Mouse (Mus musculus): ENCODE data around the gene Cog5. TPM values are rescaled to one million over a fixed set of nuclear protein-coding genes. Genes with fewer than 3 reads are reported as not detected.
A peak's percentile ranks its signal among the peaks of the same experiment; 100 is the strongest.

Cog5 gene
- polyA plus RNA-seq, 1 experiment from 2014 or later: 20.7 TPM

GRCm38 (mm10) chr12:31854039-31854438 is 199.4 kb downstream of the Cog5 start:
- no peak overlapping the region for H3K4me2 ChIP-seq (ENCODE audit: low read length)
- H3K4me1 ChIP-seq (ENCODE audit: control insufficient read depth, insufficient read depth, low read depth, low read length): no peaks in the 10 kb centered on the region; the same call in 1 of the 2 replicates
- no peak overlapping the region for H3K27ac ChIP-seq (ENCODE audit: low read depth, low read length)
- no peaks in the 10 kb centered on the region for H3K36me3 ChIP-seq (ENCODE audit: control insufficient read depth, insufficient read depth, low read length)
- WGBS: 70% methylated on average over 3 of the region's 3 CpGs
- no peak overlapping the region for H3K9ac ChIP-seq (ENCODE audit: low read depth, low read length)
- no peak for ATAC-seq
- H3K9me3 ChIP-seq (ENCODE audit: control insufficient read depth, low read length): no peaks in the 10 kb centered on the region
- no peaks in the 10 kb centered on the region for H3K27me3 ChIP-seq (replicated peaks; ENCODE audit: control insufficient read depth, insufficient read depth, low read length)
- H3K4me3 ChIP-seq (ENCODE audit: low read length): no peak overlapping the region

DNA sequence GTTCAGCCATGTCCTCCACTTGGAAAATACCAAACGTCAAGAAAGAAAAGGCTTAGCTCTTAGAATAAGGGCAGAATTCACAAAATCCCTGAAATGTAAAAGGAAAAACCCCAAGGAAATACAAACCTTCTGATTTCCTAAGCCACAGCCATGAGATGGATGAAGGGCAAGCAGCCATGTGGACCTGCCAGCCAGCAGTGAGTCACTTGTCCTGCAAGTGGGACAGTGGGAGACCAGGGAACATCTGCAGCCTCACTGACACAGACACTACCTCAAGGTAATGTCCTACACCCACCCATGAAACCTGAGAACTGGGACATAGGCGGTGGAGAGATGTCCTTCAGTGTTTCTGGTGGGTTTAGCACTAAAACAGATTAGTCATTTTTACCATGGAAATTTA is 200.1 kb downstream of the Cog5 start:
- no peak overlapping the region for H3K4me2 ChIP-seq (ENCODE audit: low read length)
- H3K4me3 ChIP-seq (ENCODE audit: low read length): no peak overlapping the region
- no peaks in the 10 kb centered on the region for H3K27me3 ChIP-seq (replicated peaks; ENCODE audit: control insufficient read depth, insufficient read depth, low read length)
- H3K27ac ChIP-seq (ENCODE audit: low read depth, low read length): no peak overlapping the region
- no peaks in the 10 kb centered on the region for H3K36me3 ChIP-seq (ENCODE audit: control insufficient read depth, insufficient read depth, low read length)
- WGBS: 87% methylated on average over 2 of the region's 2 CpGs
- no peak for ATAC-seq
- no peaks in the 10 kb centered on the region for H3K4me1 ChIP-seq (ENCODE audit: control insufficient read depth, insufficient read depth, low read depth, low read length)
- H3K9ac ChIP-seq (ENCODE audit: low read depth, low read length): no peak overlapping the region
- H3K9me3 ChIP-seq (ENCODE audit: control insufficient read depth, low read length): no peaks in the 10 kb centered on the region

DNA sequence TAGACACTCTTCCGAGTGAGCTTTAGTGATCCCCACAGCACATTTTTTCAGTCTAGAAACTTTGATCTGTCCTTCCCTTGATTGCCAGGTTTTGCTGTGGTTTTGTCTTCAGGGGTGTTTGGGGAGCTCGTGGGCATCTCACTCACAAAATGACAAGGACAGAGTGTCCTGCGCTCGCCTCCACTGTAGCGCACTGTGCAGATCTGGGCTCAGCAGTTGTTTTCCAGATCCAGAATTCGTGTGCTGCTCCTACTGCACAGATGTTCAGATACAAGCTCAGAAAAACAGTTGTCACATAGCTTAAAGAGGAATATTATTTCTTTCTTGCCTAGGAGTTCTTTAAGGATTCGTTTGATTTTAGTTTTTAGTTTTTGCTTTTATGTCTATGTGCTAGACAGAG is 203.1 kb downstream of the Cog5 start:
- no peaks in the 10 kb centered on the region for H3K4me1 ChIP-seq (ENCODE audit: control insufficient read depth, insufficient read depth, low read depth, low read length)
- H3K9me3 ChIP-seq (ENCODE audit: control insufficient read depth, low read length): no peaks in the 10 kb centered on the region
- H3K9ac ChIP-seq (ENCODE audit: low read depth, low read length): no peak overlapping the region
- H3K27ac ChIP-seq (ENCODE audit: low read depth, low read length): no peak overlapping the region
- H3K4me3 ChIP-seq (ENCODE audit: low read length): no peak overlapping the region
- no peaks in the 10 kb centered on the region for H3K27me3 ChIP-seq (replicated peaks; ENCODE audit: control insufficient read depth, insufficient read depth, low read length)
- no peak for ATAC-seq
- 89% methylated on average over 7 of the region's 7 CpGs for whole genome bisulfite sequencing
- no peaks in the 10 kb centered on the region for H3K36me3 ChIP-seq (ENCODE audit: control insufficient read depth, insufficient read depth, low read length)
- H3K4me2 ChIP-seq (ENCODE audit: low read length): no peak overlapping the region

- Histone ChIP-seq H3K27me3 (replicated peaks; ENCODE audit: control insufficient read depth, insufficient read depth, low read length) (no peaks in the 10 kb centered on the region), H3K36me3 (ENCODE audit: control insufficient read depth, insufficient read depth, low read length) (no peaks in the 10 kb centered on the region), H3K4me1 (ENCODE audit: control insufficient read depth, insufficient read depth, low read depth, low read length) (no peaks in the 10 kb centered on the region), H3K4me3 (ENCODE audit: low read length) (no peak overlapping the region), H3K9me3 (ENCODE audit: control insufficient read depth, low read length) (no peaks in the 10 kb centered on the region), H3K27ac (ENCODE audit: low read depth, low read length) (no peak overlapping the region), H3K4me2 (ENCODE audit: low read length) (no peak overlapping the region), H3K9ac (ENCODE audit: low read depth, low read length) (no peak overlapping the region)
- ATAC-seq: no peak
- WGBS: 90% methylated on average over 16 of the region's 16 CpGs
Measured at GRCm38 (mm10) chr12:31862668-31863538, 208.2 kb downstream of the Cog5 start.

DNA sequence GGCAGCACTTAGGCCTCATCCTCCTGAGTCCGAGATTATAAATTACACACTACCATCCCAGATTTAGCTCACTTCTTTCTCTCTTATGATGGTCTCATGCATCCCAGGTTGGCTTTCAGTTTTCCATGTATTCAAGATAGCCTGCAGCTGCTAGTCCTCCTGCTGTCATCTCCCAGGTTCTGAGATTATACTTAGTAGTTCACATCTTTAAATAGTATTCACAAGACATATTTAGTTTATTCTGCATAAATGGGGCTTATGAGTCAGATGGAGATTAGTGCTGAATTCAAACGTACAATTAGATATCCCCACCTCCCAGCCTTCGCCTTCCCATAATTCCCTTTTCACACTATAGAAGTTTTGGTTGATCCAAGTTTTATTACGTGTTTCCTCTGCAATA is 222.1 kb downstream of the Cog5 start:
- Histone ChIP-seq H3K9me3 (ENCODE audit: control insufficient read depth, low read length) (no peaks in the 10 kb centered on the region), H3K36me3 (ENCODE audit: control insufficient read depth, insufficient read depth, low read length) (no peaks in the 10 kb centered on the region), H3K27ac (ENCODE audit: low read depth, low read length) (no peak overlapping the region), H3K4me1 (ENCODE audit: control insufficient read depth, insufficient read depth, low read depth, low read length) (no peaks in the 10 kb centered on the region), H3K27me3 (replicated peaks; ENCODE audit: control insufficient read depth, insufficient read depth, low read length) (no peaks in the 10 kb centered on the region), H3K9ac (ENCODE audit: low read depth, low read length) (no peak overlapping the region), H3K4me2 (ENCODE audit: low read length) (no peak overlapping the region), H3K4me3 (ENCODE audit: low read length) (no peak overlapping the region)
- no peak for ATAC-seq
- WGBS: 87% methylated on average over 4 of the region's 4 CpGs

DNA sequence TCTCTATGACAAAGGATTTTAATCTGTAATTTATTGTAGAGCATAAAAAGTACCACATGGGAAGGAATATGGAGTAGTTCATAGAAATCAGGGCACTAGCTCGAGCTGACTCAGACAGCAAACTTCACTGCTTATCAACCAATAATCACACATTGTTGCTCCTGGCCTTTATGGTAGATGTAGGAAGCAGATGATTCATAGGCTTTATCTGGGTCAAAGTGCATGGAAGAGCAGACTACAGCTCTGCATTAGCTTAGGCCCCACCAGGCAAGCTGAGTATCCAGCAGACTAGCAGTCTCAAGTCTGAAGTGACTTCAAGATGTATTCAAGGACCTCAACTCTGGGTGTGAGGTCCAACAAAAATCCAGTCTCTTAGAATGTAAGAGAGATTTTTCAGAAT is 228.1 kb downstream of the Cog5 start:
- Histone ChIP-seq H3K4me3 (ENCODE audit: low read length) (no peak overlapping the region), H3K27me3 (replicated peaks; ENCODE audit: control insufficient read depth, insufficient read depth, low read length) (no peaks in the 10 kb centered on the region), H3K9ac (ENCODE audit: low read depth, low read length) (no peak overlapping the region), H3K27ac (ENCODE audit: low read depth, low read length) (no peak overlapping the region), H3K9me3 (ENCODE audit: control insufficient read depth, low read length) (no peaks in the 10 kb centered on the region), H3K4me2 (ENCODE audit: low read length) (no peak overlapping the region), H3K36me3 (ENCODE audit: control insufficient read depth, insufficient read depth, low read length) (no peaks in the 10 kb centered on the region), H3K4me1 (ENCODE audit: control insufficient read depth, insufficient read depth, low read depth, low read length) (no peaks in the 10 kb centered on the region)
- 82% methylated on average over 1 of the region's 1 CpGs for WGBS
- no peak for ATAC-seq

- no peak overlapping the region for H3K27ac ChIP-seq (ENCODE audit: low read depth, low read length)
Measured at GRCm38 (mm10) chr12:31884365-31884764, 229.7 kb downstream of the Cog5 start.

DNA sequence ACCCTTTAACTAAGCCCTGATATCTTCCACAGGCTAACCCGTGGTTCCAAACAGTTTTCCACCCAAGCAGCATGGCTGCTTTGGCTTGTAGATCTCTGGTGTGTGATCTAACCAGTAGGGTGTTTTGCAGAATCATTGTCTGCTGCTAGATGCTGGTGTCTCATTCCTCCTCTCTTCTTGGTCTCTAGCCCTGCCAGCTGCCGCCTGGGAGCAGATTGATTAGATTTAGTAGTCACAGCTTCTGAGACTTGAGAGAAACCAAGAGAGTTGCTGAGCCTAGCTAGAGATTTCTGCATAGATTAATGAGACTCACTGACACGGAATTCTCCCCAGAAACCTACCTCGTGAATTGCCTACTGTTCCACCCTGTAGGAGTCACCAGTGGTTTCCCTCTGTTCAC is 230.4 kb downstream of the Cog5 start:
- no peak for ATAC-seq
- 80% methylated on average over 4 of the region's 4 CpGs for WGBS
- no peak overlapping the region for H3K9ac ChIP-seq (ENCODE audit: low read depth, low read length)

More at GRCm38 (mm10) chr12:31884365-31884764, 229.7 kb downstream of the Cog5 start:
- Histone ChIP-seq H3K36me3 (ENCODE audit: control insufficient read depth, insufficient read depth, low read length) (no peaks in the 10 kb centered on the region), H3K27me3 (replicated peaks; ENCODE audit: control insufficient read depth, insufficient read depth, low read length) (no peaks in the 10 kb centered on the region), H3K9ac (ENCODE audit: low read depth, low read length) (no peak overlapping the region), H3K4me3 (ENCODE audit: low read length) (no peak overlapping the region), H3K4me1 (ENCODE audit: control insufficient read depth, insufficient read depth, low read depth, low read length) (no peaks in the 10 kb centered on the region), H3K9me3 (ENCODE audit: control insufficient read depth, low read length) (no peaks in the 10 kb centered on the region), H3K4me2 (ENCODE audit: low read length) (no peak overlapping the region)
- peak; percentile 76 for ATAC-seq
- WGBS: 74% methylated on average over 4 of the region's 4 CpGs

DNA sequence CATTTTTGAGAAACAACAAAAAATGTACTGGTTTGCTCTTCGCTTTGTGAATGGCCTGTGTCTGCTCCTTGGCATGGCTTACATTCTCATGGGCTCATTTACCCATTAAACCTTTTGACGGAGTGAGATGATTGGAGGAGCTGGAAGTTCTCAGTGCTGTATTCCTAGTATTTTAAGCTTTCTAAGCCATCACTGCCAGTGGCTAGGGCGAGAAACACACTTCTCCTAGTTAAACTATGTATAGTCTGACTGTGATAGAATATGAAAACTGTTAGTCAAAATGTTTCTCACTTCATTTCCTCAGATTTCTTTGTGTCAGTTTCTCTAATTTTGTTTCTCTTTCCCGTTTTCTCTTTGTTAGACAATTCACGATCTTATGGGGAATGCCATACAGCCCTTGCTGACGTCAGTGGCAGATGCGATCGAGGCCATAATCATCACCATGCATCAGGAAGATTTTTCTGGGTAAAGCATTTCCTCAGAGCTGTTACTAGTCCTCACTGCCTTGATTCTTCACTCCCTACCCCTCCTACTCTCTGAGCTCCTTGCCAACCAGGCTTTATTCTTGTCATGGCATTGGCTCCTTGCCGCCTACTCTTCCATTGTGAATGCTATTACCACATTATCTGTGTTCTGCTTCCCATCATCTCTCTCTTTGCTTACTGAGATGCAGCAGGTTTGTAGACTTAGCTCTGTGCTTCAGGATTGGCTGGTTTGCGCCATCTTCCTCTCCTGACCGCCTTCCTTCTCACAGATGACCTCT is 231.4 kb downstream of the Cog5 start:
- Histone ChIP-seq H3K4me2 (ENCODE audit: low read length) (no peak overlapping the region), H3K36me3 (ENCODE audit: control insufficient read depth, insufficient read depth, low read length) (no peaks in the 10 kb centered on the region), H3K27me3 (replicated peaks; ENCODE audit: control insufficient read depth, insufficient read depth, low read length) (no peaks in the 10 kb centered on the region), H3K4me3 (ENCODE audit: low read length) (no peak overlapping the region), H3K9me3 (ENCODE audit: control insufficient read depth, low read length) (no peaks in the 10 kb centered on the region), H3K9ac (ENCODE audit: low read depth, low read length) (no peak overlapping the region), H3K27ac (ENCODE audit: low read depth, low read length) (no peak overlapping the region), H3K4me1 (ENCODE audit: control insufficient read depth, insufficient read depth, low read depth, low read length) (no peaks in the 10 kb centered on the region)
- 94% methylated on average over 11 of the region's 11 CpGs for WGBS
- ATAC-seq: no peak

More for the DNA sequence above, 230.4 kb downstream of the Cog5 start:
- no peaks in the 10 kb centered on the region for H3K36me3 ChIP-seq (ENCODE audit: control insufficient read depth, insufficient read depth, low read length)
- no peaks in the 10 kb centered on the region for H3K9me3 ChIP-seq (ENCODE audit: control insufficient read depth, low read length)
- no peak overlapping the region for H3K27ac ChIP-seq (ENCODE audit: low read depth, low read length)
- no peaks in the 10 kb centered on the region for H3K27me3 ChIP-seq (replicated peaks; ENCODE audit: control insufficient read depth, insufficient read depth, low read length)
- no peaks in the 10 kb centered on the region for H3K4me1 ChIP-seq (ENCODE audit: control insufficient read depth, insufficient read depth, low read depth, low read length)
- no peak overlapping the region for H3K4me3 ChIP-seq (ENCODE audit: low read length)
- no peak overlapping the region for H3K4me2 ChIP-seq (ENCODE audit: low read length)

Measured in hindbrain, embryonic 16.5 days (tissue).